Mouse (Mus musculus) erythroblast, embryonic 14.5 days (primary cell): ENCODE measurements around the gene Wars.

Experiments
- GATA1 ChIP-seq: IDR thresholded peaks from 2 replicates; pipeline ENCODE4 v1.6.1; 2012; ENCODE audit warnings: low read length, inconsistent platforms, mixed read lengths
- TAL1 ChIP-seq: IDR thresholded peaks from 3 replicates; pipeline ENCODE4 v1.6.1; 2012; ENCODE audit warnings: low read length, inconsistent platforms, mixed read lengths

- TF ChIP-seq GATA1 (no peak), TAL1 (no peak)
Measured at GRCm38 (mm10) chr12:108829636-108830035, 64.3 kb downstream of the Wars start.
